Mouse (Mus musculus): ENCODE data around the gene BC028528. TPM values are rescaled to one million over a fixed set of nuclear protein-coding genes. Genes with fewer than 3 reads are reported as not detected.
"Not testable (repeated sequence)": the region's sequence is repeated elsewhere in the genome, so short reads cannot be mapped to it uniquely, and the experiment has no call there.

Gene BC028528
- total and polyA plus RNA-seq, 3 experiments: 7.4 to 13.6 TPM; not detected in 1

- not testable (repeated sequence) for H3K27ac ChIP-seq (ENCODE audit: control insufficient read depth, low read depth, low read length); DNase-seq (ENCODE audit: low read depth, low spot score)
These were observed 28.7 kb upstream of the BC028528 start for GRCm38 (mm10) chr3:95920532-95920931.

GRCm38 (mm10) chr3:95916760-95917159 lies 25.0 kb upstream of the BC028528 start:
- H3K27me3 ChIP-seq (ENCODE audit: control insufficient read depth in 1 of 2, insufficient read depth in 2 of 2, low read length in 2 of 2): no peaks in the 10 kb centered on the region; a peak in 1 of 4 replicates
- no peak overlapping the region for H3K27ac ChIP-seq (ENCODE audit: control insufficient read depth, low read depth, low read length)
- H3K36me3 ChIP-seq (ENCODE audit: control insufficient read depth in 1 of 2, insufficient read depth in 2 of 2, low read length in 2 of 2): 0 out of 4 replicates have a peak, but pooled peaks cover 0 to 2% of the 10 kb centered on the region in 2 experiments
- no peak for TF ChIP-seq JUND (IDR thresholded peaks at IDR 0.05; ENCODE audit: low read depth, low read length)
- H3K9ac ChIP-seq (ENCODE audit: control insufficient read depth, low read depth, low read length, poor library complexity, severe bottlenecking): no peak overlapping the region
- no peaks in the 10 kb centered on the region for H3K79me2 ChIP-seq (ENCODE audit: control insufficient read depth, insufficient read depth, low read length, poor library complexity)
- DNase-seq (ENCODE audit: low read depth, low spot score): no peak
- H3K4me3 ChIP-seq (ENCODE audit: control insufficient read depth in 1 of 2, insufficient read depth in 1 of 2, low read depth in 2 of 2, low read length in 2 of 2): no peak overlapping the region
- H3K9me3 ChIP-seq (replicated peaks; ENCODE audit: insufficient read depth, low read length): no peaks in the 10 kb centered on the region
- H3K4me1 ChIP-seq (ENCODE audit: control insufficient read depth in 1 of 2, insufficient read depth in 2 of 2, low read length in 2 of 2): peaks cover 6 to 7% of the 10 kb centered on the region in 2 experiments; a peak in 3 of 4 replicates

More at GRCm38 (mm10) chr3:95920532-95920931, 28.7 kb upstream of the BC028528 start:
- 0 out of 2 replicates have a peak, but pooled peaks have one; percentile 19 for TF ChIP-seq GATA1 (IDR thresholded peaks at IDR 0.05; ENCODE audit: low read depth, low read length)
- H3K9ac ChIP-seq (ENCODE audit: control insufficient read depth, low read depth, low read length, poor library complexity, severe bottlenecking); H3K79me2 ChIP-seq (ENCODE audit: control insufficient read depth, insufficient read depth, low read length, poor library complexity); H3K4me3 ChIP-seq (ENCODE audit: control insufficient read depth in 1 of 2, insufficient read depth in 1 of 2, low read depth in 2 of 2, low read length in 2 of 2); H3K27me3 ChIP-seq (ENCODE audit: control insufficient read depth in 1 of 2, insufficient read depth in 2 of 2, low read length in 2 of 2); H3K9me3 ChIP-seq (replicated peaks; ENCODE audit: insufficient read depth, low read length): not testable (repeated sequence)
- Histone ChIP-seq H3K36me3 (ENCODE audit: control insufficient read depth in 1 of 2, insufficient read depth in 2 of 2, low read length in 2 of 2) (peaks cover 0 to 19% of the 10 kb centered on the region in 2 experiments; a peak in 2 of 4 replicates), H3K4me1 (ENCODE audit: control insufficient read depth in 1 of 2, insufficient read depth in 2 of 2, low read length in 2 of 2) (peaks cover 10 to 15% of the 10 kb centered on the region in 2 experiments)

GRCm38 (mm10) chr3:95914706-95915105 lies 22.9 kb upstream of the BC028528 start:
- Histone ChIP-seq H3K36me3 (ENCODE audit: control insufficient read depth in 1 of 2, insufficient read depth in 2 of 2, low read length in 2 of 2) (0 out of 4 replicates have a peak, but pooled peaks cover 0 to 2% of the 10 kb centered on the region in 2 experiments), H3K4me3 (ENCODE audit: control insufficient read depth in 1 of 2, insufficient read depth in 1 of 2, low read depth in 2 of 2, low read length in 2 of 2) (no peak overlapping the region), H3K79me2 (ENCODE audit: control insufficient read depth, insufficient read depth, low read length, poor library complexity) (no peaks in the 10 kb centered on the region), H3K9ac (ENCODE audit: control insufficient read depth, low read depth, low read length, poor library complexity, severe bottlenecking) (no peak overlapping the region), H3K4me1 (ENCODE audit: control insufficient read depth in 1 of 2, insufficient read depth in 2 of 2, low read length in 2 of 2) (peaks cover 6 to 7% of the 10 kb centered on the region in 2 experiments; a peak in 3 of 4 replicates), H3K27me3 (ENCODE audit: control insufficient read depth in 1 of 2, insufficient read depth in 2 of 2, low read length in 2 of 2) (peaks cover 0 to under 1% of the 10 kb centered on the region in 2 experiments; a peak in 1 of 4 replicates), H3K9me3 (replicated peaks; ENCODE audit: insufficient read depth, low read length) (no peaks in the 10 kb centered on the region), H3K27ac (ENCODE audit: control insufficient read depth, low read depth, low read length) (no peak overlapping the region)
- DNase-seq (ENCODE audit: low read depth, low spot score): peak; percentile 64
- TF ChIP-seq RCOR1 (IDR thresholded peaks at IDR 0.05; ENCODE audit: low read depth, low read length) (0 out of 2 replicates have a peak, but pooled peaks have one; percentile 14), EP300 (IDR thresholded peaks at IDR 0.05; ENCODE audit: low read depth in 1 of 2, low read length in 2 of 2) (peak; percentile 51 to 79), JUND (IDR thresholded peaks at IDR 0.05; ENCODE audit: low read depth, low read length) (no peak), SMC3 (IDR thresholded peaks at IDR 0.05; ENCODE audit: low read depth, low read length) (no peak), USF2 (IDR thresholded peaks at IDR 0.05; ENCODE audit: borderline replicate concordance in 1 of 2, insufficient read depth in 1 of 2, low read depth in 1 of 2, low read length in 2 of 2) (no peak), ZKSCAN1 (IDR thresholded peaks at IDR 0.05; ENCODE audit: low read depth, low read length) (no peak), SIN3A (IDR thresholded peaks at IDR 0.05; ENCODE audit: low read length) (0 out of 2 replicates have a peak, but pooled peaks have one; percentile 24), GABPA (IDR thresholded peaks at IDR 0.05; ENCODE audit: low read depth, low read length) (no peak), RAD21 (IDR thresholded peaks at IDR 0.05; ENCODE audit: low read depth, low read length) (no peak), TCF12 (IDR thresholded peaks at IDR 0.05; ENCODE audit: low read depth, low read length) (peak; percentile 63), USF1 (IDR thresholded peaks at IDR 0.05; ENCODE audit: low read depth, low read length) (no peak), HCFC1 (IDR thresholded peaks at IDR 0.05; ENCODE audit: low read depth, low read length) (no peak), MYB (IDR thresholded peaks at IDR 0.05; ENCODE audit: low read depth, low read length) (no peak), UBTF (IDR thresholded peaks at IDR 0.05; ENCODE audit: borderline replicate concordance, insufficient read depth, low read depth, low read length) (no peak), POLR2AphosphoS5 (IDR thresholded peaks at IDR 0.05; ENCODE audit: borderline replicate concordance, low read depth, low read length) (no peak), TAL1 (IDR thresholded peaks at IDR 0.05; ENCODE audit: low read length) (peak; percentile 53), GATA1 (IDR thresholded peaks at IDR 0.05; ENCODE audit: low read depth, low read length) (peak; percentile 95), ZC3H11A (IDR thresholded peaks at IDR 0.05; ENCODE audit: low read depth, low read length) (no peak), MEF2A (IDR thresholded peaks at IDR 0.05; ENCODE audit: extremely low read depth, insufficient replicate concordance, low read depth, low read length, poor library complexity, severe bottlenecking) (no peak), MXI1 (IDR thresholded peaks at IDR 0.05; ENCODE audit: low read depth, low read length) (no peak; the same call in 1 of the 2 replicates), NELFE (IDR thresholded peaks at IDR 0.05; ENCODE audit: low read depth, low read length) (no peak)
